Mouse (Mus musculus) cerebellum, adult 2 months (tissue): ENCODE measurements at regions not wholly inside any gene's neighbourhood (a gene's known extent, or its start where the extent isn't known, plus 50 kb on each side); places are given as distances from the start of the nearest gene placed in this dataset.

ENCODE experiments used
- CTCF ChIP-seq: fragments of 200-500 bp; IDR thresholded peaks from 2 replicates; pipeline ENCODE4 v1.5.1; 2011; ENCODE audit warnings: low read depth, mild to moderate bottlenecking, control low read depth, low read length, moderate library complexity, borderline replicate concordance; ENCODE audit not compliant: insufficient read depth
- POLR2A ChIP-seq: fragments of 200-500 bp; IDR thresholded peaks from 2 replicates; pipeline ENCODE4 v1.6.1; 2011; ENCODE audit warnings: low read length, control low read depth, borderline replicate concordance; ENCODE audit not compliant: insufficient read depth

DNA sequence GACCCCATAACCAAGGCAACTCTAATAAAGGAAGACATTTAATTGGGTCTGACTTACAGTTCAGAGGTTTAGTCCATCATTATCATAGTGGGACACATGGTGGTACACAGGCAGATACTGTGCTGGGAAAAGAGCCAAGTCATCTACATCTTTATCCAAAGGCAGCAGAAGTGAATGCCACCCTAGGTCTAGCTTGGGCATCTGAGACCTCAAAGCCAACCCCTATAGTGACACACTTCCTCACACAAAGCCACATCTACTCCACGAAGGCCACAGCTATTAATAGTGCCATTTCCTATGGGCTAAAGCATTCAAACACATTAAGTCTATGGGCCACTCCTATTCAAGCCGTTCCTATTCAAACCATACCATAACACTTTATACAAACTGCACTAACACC lies 483.8 kb downstream of the Bnc2 start:
- TF ChIP-seq POLR2A (no peak), CTCF (no peak)
